Mouse (Mus musculus) splenic B cell, adult 2 months (primary cell): ENCODE results near the gene Slc15a1.

Experiments
- DNase-seq: peaks from one replicate; pipeline ENCODE4 v3.0.0-alpha.2; 2011; ENCODE audit warnings: low read depth, low spot score
- H3K27me3 ChIP-seq: 2 replicates; pipeline ENCODE4 v1.6.1; 2012; ENCODE audit warnings: mild to moderate bottlenecking, low read length, moderate library complexity, mixed read lengths; ENCODE audit not compliant: control insufficient read depth, poor library complexity, insufficient read depth, severe bottlenecking
- H3K36me3 ChIP-seq: 2 replicates; pipeline ENCODE4 v1.6.1; 2012; ENCODE audit warnings: mild to moderate bottlenecking, low read length, moderate library complexity, mixed read lengths; ENCODE audit not compliant: control insufficient read depth, poor library complexity, insufficient read depth, severe bottlenecking

The Slc15a1 gene

GRCm38 (mm10) chr14:121504781-121505484 lies at the start of gene Slc15a1:
Gene Slc15a1 (minus strand): TSS chr14:121505252.
- no peak for DNase-seq
- Histone ChIP-seq H3K27me3 (no peaks in the 10 kb centered on the region), H3K36me3 (no peaks in the 10 kb centered on the region)

DNA sequence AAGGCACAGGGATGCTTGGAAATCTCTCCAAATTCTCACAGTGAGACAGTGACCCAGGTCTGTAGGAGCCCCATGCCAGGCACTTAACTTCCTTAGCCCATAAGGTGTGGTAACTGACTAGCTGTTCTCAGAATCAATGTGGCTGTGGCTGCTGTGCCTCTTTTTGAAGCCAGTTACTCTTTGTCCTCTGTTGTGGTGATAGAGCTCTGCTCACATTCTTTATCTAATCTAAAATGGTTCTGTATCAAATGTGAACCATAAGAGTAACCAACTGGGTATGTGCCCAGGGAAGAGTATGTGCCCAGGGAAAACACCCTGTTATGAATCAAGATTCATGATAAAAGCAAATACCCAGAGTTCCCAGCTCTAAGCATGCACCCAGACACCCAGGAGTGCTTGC lies 48.7 kb upstream of the Slc15a1 start:
- no peak for DNase-seq
- peaks cover 2% of the 10 kb centered on the region; the same call in 1 of the 2 replicates for H3K36me3 ChIP-seq
- H3K27me3 ChIP-seq = no peaks in the 10 kb centered on the region

DNA sequence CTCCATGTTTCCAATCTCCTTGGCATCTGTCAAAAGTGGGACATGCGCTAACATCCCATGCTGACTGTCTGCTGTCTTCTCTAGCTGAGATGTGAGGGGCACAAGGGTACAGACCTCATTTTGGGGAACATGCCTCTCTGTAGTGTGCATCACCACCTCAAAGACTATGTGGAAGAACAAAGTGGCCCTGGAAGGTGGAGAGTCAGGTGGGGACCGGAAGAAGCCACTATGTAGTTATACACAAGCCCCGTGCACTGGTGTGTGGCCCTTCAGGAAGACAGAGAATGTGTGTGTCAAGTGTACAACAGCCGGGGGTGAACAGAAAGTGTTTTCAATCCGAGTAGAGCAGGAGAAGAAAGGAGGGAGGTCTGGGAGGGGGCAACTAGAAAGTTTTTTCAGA lies 47.5 kb upstream of the Slc15a1 start:
- H3K27me3 ChIP-seq = no peaks in the 10 kb centered on the region
- DNase-seq = no peak

DNA sequence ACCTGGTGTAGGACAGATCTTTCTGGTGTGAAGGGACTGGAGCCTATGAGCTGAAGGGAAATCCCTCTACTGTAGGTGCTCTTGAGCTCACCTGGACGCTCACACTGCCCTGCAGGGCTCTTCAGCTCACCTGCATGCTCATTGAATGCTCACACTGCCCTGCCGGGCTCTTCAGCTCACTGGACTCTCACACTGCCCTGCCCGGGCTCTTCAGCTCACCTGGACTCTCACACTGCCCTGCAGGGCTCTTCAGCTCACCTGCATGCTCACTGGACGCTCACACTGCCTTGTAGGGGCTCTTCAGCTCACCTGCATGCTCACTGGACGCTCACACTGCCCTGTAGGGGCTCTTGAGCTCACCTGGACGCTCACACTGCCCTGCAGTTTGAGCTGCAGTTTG lies 44.8 kb upstream of the Slc15a1 start:
- Histone ChIP-seq H3K27me3 (no peaks in the 10 kb centered on the region), H3K36me3 (peaks cover 2% of the 10 kb centered on the region; the same call in 1 of the 2 replicates)
- DNase-seq = no peak

More for the DNA sequence above, 47.5 kb upstream of the Slc15a1 start:
- H3K36me3 ChIP-seq = peaks cover 2% of the 10 kb centered on the region; the same call in 1 of the 2 replicates

- H3K36me3 ChIP-seq = no peaks in the 10 kb centered on the region; the same call in 1 of the 2 replicates
- H3K27me3 ChIP-seq = no peaks in the 10 kb centered on the region
- DNase-seq = no peak
These were observed 42.7 kb upstream of the Slc15a1 start for GRCm38 (mm10) chr14:121547745-121548144.

DNA sequence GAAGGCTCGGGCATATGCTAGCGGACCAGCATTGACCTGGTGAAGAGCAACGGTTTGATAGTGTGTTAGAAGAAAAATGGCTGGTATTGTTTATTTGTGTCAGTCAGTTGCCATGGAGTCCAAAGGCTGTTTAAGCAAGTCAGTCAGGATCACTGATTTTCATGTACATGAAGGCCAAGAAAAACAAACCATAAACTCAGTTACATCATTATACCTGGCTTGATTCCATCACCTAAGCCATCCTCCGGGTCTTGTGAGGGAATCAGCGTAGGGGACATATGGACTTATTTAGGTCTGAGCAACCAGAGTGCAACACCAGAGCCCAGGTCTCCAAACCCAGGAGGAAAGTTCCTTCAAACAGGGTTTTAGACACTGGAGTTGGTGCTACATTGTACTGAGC lies 41.6 kb upstream of the Slc15a1 start:
- no peaks in the 10 kb centered on the region for H3K36me3 ChIP-seq
- DNase-seq = no peak

DNA sequence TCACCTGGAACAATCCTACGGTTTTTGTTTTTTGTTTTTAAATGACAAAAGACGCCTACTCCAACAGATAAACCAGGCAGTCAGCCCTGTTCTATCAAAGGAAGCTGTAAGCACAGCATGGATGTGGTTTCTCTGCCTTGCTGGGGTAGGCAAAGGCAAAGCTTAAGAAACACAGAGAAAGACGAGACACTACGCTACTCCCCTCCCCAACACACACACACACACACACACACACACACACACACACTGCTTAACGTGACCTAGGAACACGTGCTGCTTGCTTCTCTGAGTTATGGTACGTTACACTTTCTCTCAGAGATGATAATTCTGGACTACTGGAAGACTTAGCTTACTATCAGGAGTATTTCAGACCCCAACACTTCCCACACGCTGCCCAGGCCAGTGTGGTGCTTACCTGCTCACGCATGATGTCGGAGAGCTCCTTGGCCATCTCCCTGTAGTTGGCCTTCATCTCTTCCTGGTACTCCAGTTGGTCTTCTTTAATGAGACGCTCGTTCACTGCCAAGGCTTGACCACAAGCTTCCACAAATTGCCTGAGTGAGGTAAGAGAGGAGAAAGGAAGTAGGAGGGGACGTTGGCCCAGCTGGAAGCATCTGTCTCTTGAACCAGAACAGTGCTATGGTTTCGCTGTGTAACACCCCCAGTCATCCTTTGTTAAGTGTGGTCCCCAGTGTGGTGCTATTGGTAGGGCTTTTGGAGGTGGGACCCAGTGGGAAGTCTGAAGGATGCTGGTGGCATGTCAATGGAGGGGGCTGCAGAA lies 40.7 kb upstream of the Slc15a1 start:
- Histone ChIP-seq H3K27me3 (no peaks in the 10 kb centered on the region), H3K36me3 (no peaks in the 10 kb centered on the region)
- DNase-seq = no peak

More for the DNA sequence above, 41.6 kb upstream of the Slc15a1 start:
- no peaks in the 10 kb centered on the region for H3K27me3 ChIP-seq

GRCm38 (mm10) chr14:121541262-121541661 lies 36.2 kb upstream of the Slc15a1 start:
- DNase-seq = no peak
- Histone ChIP-seq H3K36me3 (no peaks in the 10 kb centered on the region), H3K27me3 (no peaks in the 10 kb centered on the region)

DNA sequence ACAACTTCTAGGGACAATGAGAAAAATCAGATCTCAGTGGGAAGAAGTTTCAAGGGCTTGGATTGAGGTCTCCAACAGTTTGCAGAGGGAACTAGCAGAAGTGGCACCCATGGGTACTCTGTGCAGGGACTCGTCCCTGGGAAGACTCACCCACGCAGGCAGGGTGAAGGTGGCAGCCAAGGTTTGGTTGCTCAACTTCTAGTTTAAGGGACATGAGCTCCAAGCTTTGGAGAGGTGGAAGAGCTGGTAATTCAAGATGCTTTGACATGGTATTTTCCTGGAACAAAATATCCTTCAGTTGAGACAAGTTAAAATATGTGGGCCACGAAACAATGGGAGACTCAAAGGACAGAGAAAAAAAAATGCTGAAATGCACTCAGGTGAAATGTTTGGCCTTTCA lies 29.4 kb upstream of the Slc15a1 start:
- DNase-seq = no peak
- Histone ChIP-seq H3K27me3 (no peaks in the 10 kb centered on the region), H3K36me3 (no peaks in the 10 kb centered on the region)

- Histone ChIP-seq H3K36me3 (no peaks in the 10 kb centered on the region), H3K27me3 (no peaks in the 10 kb centered on the region)
- DNase-seq = no peak
These were observed 25.8 kb upstream of the Slc15a1 start for GRCm38 (mm10) chr14:121530853-121531252.

DNA sequence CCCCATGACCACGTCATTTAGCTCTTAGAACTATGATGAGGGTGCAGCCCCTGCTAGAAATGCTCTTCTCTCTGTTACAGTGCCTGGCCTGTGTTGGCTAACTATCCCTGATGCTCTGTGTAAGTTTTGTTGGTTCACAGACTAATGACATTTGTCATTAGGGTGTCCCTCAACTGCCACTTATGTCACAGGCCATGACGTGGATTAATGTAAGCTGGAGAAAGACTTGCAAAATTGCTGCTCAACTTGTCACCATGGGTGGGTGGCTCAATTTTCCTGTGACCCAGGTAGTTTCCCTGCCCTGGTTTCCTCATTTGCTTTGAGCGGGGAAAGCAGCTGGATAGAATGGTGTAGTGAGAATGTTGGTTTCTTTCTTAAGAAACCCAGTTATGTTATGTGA lies 22.8 kb upstream of the Slc15a1 start:
- Histone ChIP-seq H3K27me3 (no peaks in the 10 kb centered on the region), H3K36me3 (no peaks in the 10 kb centered on the region)
- no peak for DNase-seq

DNA sequence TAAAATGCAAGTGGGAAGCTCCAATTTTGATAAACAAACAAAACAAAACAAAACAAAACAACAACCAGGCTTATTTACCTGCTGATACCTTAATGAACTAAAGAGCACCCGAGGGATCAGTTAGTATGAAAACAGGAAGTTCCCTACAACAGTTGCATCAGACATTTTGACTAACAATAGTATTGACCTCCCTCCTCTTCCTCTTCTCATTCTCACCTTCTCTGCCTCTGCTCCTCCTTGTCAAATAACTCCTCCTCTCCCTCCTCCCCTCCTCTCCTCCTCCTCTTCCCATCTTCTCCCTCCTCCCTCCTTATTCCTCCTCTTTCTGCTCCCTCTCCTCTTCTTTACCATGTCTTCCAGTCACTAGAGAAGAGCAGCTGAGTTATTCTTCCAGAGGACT lies 22.1 kb upstream of the Slc15a1 start:
- Histone ChIP-seq H3K36me3 (no peaks in the 10 kb centered on the region), H3K27me3 (no peaks in the 10 kb centered on the region)
- no peak for DNase-seq

- no peak for DNase-seq
- Histone ChIP-seq H3K27me3 (no peaks in the 10 kb centered on the region), H3K36me3 (no peaks in the 10 kb centered on the region)
These were observed 16.7 kb upstream of the Slc15a1 start for GRCm38 (mm10) chr14:121521709-121522108.

GRCm38 (mm10) chr14:121516881-121517280 lies 11.8 kb upstream of the Slc15a1 start:
- H3K27me3 ChIP-seq = no peaks in the 10 kb centered on the region
- no peaks in the 10 kb centered on the region for H3K36me3 ChIP-seq
- no peak for DNase-seq

DNA sequence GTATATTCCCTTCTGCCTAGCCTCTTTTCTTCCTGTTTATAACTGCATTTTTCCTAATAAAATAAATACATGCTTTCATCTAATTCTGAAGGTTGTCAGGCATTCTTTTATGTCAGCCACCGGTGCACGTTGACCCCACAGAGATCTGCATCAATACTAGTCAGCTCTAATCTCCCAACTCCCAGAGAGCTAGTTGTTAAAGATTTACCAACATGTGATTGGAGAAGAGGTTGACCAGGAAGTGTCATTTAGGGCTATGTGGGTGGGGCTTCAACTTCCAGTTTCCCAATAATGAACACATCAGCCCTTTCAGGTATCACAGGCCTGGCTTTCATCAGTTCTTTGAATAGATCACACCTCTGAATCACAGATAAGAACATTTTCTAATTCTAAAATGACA lies 3.9 kb upstream of the Slc15a1 start:
- DNase-seq = no peak
- Histone ChIP-seq H3K36me3 (no peaks in the 10 kb centered on the region), H3K27me3 (no peaks in the 10 kb centered on the region)
